Mouse (Mus musculus) testis, adult 2 months (tissue): ENCODE data around the gene Arhgap40.

Source experiments
- CTCF ChIP-seq: fragments of 200-500 bp; IDR thresholded peaks from 2 replicates; pipeline ENCODE4 v1.5.1; 2012; ENCODE audit warnings: low read depth, mild to moderate bottlenecking, inconsistent platforms, low read length, moderate library complexity; ENCODE audit not compliant: control insufficient read depth, insufficient read depth, insufficient replicate concordance
- POLR2A ChIP-seq: fragments of 200-500 bp; IDR thresholded peaks from 2 replicates; pipeline ENCODE4 v1.6.1; 2012; ENCODE audit warnings: low read depth, mild to moderate bottlenecking, inconsistent platforms, low read length, moderate library complexity; ENCODE audit not compliant: control insufficient read depth

DNA sequence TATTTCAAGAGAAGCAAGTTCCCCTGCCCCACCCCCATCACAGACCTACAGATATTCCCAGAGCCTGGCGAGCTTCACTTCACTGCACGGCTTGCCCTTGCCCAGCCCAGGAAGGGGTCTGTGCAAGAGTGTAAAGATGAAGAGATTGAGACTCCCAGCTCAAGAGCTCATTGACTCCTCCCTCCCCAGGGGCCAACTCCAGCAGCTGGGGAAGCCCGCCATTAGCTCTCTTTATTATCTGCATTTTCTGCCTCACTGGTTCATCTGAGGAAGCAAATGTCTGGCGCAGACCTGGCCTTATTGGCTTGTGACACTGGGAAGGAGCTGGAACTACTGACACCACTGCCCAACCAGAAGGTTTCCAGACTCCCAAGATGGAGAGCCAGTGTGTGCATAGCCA lies 67.4 kb downstream of the Arhgap40 start:
- no peak for TF ChIP-seq CTCF
- TF ChIP-seq POLR2A: no peak
